Mouse (Mus musculus) ZHBTc4 (cell line): ENCODE data around the gene Hist1h3d.

Source experiments
- DNase-seq: peaks from one replicate; pipeline ENCODE4 v3.0.0-alpha.2; 2011; ENCODE audit warnings: low read depth, low spot score

The Hist1h3d gene

GRCm38 (mm10) chr13:23621532-23622174 is 46.1 kb downstream of the Hist1h3d start:
- peak; percentile 91 for DNase-seq

DNA sequence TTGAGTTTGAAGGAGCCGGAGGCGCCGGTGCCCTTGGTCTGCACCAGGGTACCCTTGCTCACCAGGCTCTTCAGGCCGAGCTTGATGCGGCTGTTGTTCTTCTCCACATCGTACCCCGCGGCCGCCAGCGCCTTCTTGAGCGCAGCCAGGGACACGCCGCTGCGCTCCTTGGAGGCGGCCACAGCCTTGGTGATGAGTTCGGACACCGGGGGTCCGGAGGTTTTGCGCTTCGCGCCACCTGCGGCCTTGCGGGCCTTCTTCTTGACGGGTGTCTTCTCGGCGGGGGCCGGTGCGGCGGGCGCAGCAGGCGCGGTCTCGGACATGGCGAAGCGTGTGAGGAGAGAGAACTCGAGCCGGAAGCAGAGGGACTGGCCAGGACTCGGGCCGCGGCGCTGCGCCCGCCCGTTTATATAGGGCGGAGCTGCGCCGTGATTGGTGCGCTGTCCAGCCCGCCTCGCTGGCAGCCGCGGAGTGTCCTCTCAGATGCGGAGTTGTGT is 46.7 kb downstream of the Hist1h3d start, which contains the start of gene Hist1h1e:
Hist1h1e (minus strand) TSS at position 384 of the 497 bp plus-strand sequence.
- peak; percentile 85 for DNase-seq

GRCm38 (mm10) chr13:23622861-23623450 is 47.4 kb downstream of the Hist1h3d start:
- DNase-seq = no peak
